Mouse (Mus musculus): Measurements from ENCODE around the gene Dnajb8. TPM values are rescaled to one million over a fixed set of nuclear protein-coding genes. Genes with fewer than 3 reads are reported as not detected.

Dnajb8 gene
- polyA plus RNA-seq (2014; fragmentation: Illumina TruSeq; extraction: RNeasy Lipid Tissue Mini Kit (QIAGEN cat#74804); ENCODE audit: low replicate concordance), result not detected

DNA sequence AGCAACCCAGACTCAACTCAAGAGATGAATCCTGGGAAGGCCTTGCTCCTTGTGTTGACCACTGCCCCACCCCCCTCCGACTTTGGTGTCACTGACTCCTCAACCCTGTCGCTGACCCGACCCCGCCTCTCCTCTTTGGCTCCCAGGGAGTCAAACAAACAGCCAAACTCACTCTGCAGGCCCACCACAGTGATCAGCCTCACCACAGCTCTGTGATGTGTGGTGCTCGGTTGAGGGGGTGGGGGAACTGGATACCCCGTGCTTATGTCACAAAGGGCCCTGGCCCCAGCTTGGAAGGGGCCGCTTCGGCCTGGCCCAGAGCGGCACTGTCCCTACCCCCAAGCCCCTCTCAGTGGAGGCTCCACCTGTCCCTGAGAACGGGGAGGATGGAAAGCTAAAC lies at the start of gene Dnajb8:
Gene Dnajb8, plus strand, starts transcription at position 301 of the 400 bp plus-strand sequence.

DNA sequence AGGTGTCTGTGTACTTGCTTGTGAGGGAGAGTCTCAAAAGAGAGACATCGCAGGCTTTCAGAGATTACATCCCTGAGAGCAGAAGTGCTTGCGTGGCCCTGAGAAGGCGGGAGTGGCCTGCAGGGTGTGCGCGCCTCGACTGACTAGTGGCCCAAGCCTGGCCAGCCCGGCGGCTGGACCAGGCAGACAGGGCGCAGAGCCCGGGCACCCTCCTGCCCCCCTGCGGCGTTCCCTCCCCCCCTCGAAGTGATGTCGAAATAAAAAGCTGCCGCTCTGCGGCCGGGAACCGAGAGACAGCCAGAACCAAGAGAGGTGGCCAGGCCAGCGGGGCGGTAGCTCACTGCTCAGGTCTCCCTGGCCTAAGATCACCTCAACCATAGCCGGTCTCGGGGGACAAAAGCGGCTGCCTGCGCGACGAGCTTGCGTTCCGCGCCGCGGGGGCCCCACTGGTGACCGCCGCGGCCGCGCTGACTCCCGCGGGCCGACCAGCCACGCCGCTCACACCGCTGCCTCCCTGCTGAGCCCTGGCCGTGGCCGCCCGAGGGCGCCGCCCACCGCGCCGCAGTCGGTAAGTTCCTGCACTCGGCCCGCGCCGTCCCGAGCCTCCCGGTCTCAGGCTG lies 28.5 kb upstream of the Dnajb8 start, which contains the start of gene Gata2:
Gene Gata2, plus strand, starts transcription at position 459 of the 620 bp plus-strand sequence.

Other genes starting within 250 kb of the Dnajb8 start
- not detected for gene H1fx, start 240.6 kb upstream of the Dnajb8 start, polyA plus RNA-seq (2014; fragmentation: Illumina TruSeq; extraction: RNeasy Lipid Tissue Mini Kit (QIAGEN cat#74804); ENCODE audit: low replicate concordance)
- gene Rab7, start 177.0 kb upstream of the Dnajb8 start, polyA plus RNA-seq (2014; fragmentation: Illumina TruSeq; extraction: RNeasy Lipid Tissue Mini Kit (QIAGEN cat#74804); ENCODE audit: low replicate concordance), result 208 TPM
- gene Rpn1, start 137.8 kb upstream of the Dnajb8 start, polyA plus RNA-seq (2014; fragmentation: Illumina TruSeq; extraction: RNeasy Lipid Tissue Mini Kit (QIAGEN cat#74804); ENCODE audit: low replicate concordance), result 65.0 TPM
- gene Gata2, start 28.4 kb upstream of the Dnajb8 start, polyA plus RNA-seq (2014; fragmentation: Illumina TruSeq; extraction: RNeasy Lipid Tissue Mini Kit (QIAGEN cat#74804); ENCODE audit: low replicate concordance), result 0.41 TPM
- gene Eefsec, start 224.3 kb downstream of the Dnajb8 start, polyA plus RNA-seq (2014; fragmentation: Illumina TruSeq; extraction: RNeasy Lipid Tissue Mini Kit (QIAGEN cat#74804); ENCODE audit: low replicate concordance), result not detected
- gene Ruvbl1, start 243.1 kb downstream of the Dnajb8 start, polyA plus RNA-seq (2014; fragmentation: Illumina TruSeq; extraction: RNeasy Lipid Tissue Mini Kit (QIAGEN cat#74804); ENCODE audit: low replicate concordance), result 2.1 TPM

Data from small intestine, adult 10 weeks (tissue).